Mouse (Mus musculus) heart, embryonic 14.5 days (tissue): ENCODE data around the gene Sh3rf1. TPM values are rescaled to one million over a fixed set of nuclear protein-coding genes. Genes with fewer than 3 reads are reported as not detected.

ENCODE experiments used
- ATAC-seq: fragments of 200-750 bp; cut with Nextera tagmentation; 2 replicates; pipeline ENCODE4 v1.8.0; 2017; ENCODE audit warnings: low read depth, moderate TSS enrichment; ENCODE audit not compliant: insufficient number of reproducible peaks, insufficient read depth, low FRiP score
- H3K27ac ChIP-seq, 2 experiments: fragments of 200-500 bp in 1 of 2; fragments of 300-500 bp in 1 of 2; sonication (generic) in 1 of 2; replicated peaks in 1 of 2; 2 replicates each; pipeline ENCODE4 v1.5.1; 2012 to 2014; ENCODE audit warnings: low read depth in 2 of 2, low read length in 2 of 2, control low read depth in 1 of 2, mild to moderate bottlenecking in 1 of 2, mixed read lengths in 1 of 2; ENCODE audit not compliant: control insufficient read depth in 1 of 2, insufficient read depth in 1 of 2
- H3K27me3 ChIP-seq: fragments of 300-500 bp; sonication (generic); 2 replicates; pipeline ENCODE4 v1.6.1; 2014; ENCODE audit warnings: mild to moderate bottlenecking, low read length, control low read depth; ENCODE audit not compliant: control insufficient read depth, insufficient read depth
- H3K36me3 ChIP-seq: fragments of 300-500 bp; sonication (generic); 2 replicates; pipeline ENCODE4 v1.6.1; 2014; ENCODE audit warnings: mild to moderate bottlenecking, control low read depth, low read length, mixed read lengths; ENCODE audit not compliant: control insufficient read depth, insufficient read depth
- H3K4me1 ChIP-seq, 2 experiments: fragments of 200-500 bp in 1 of 2; fragments of 300-500 bp in 1 of 2; sonication (generic) in 1 of 2; 2 replicates each; pipeline ENCODE4 v1.6.1; 2012 to 2014; ENCODE audit warnings: low read length in 2 of 2, control low read depth in 1 of 2, mixed read lengths in 1 of 2; ENCODE audit not compliant: control insufficient read depth in 2 of 2, insufficient read depth in 2 of 2
- H3K4me2 ChIP-seq: fragments of 300-500 bp; sonication (generic); 2 replicates; pipeline ENCODE4 v1.6.1; 2014; ENCODE audit warnings: mild to moderate bottlenecking, low read length
- H3K4me3 ChIP-seq, 2 experiments: fragments of 200-500 bp in 1 of 2; fragments of 300-500 bp in 1 of 2; sonication (generic) in 1 of 2; 2 replicates each; pipeline ENCODE4 v1.5.1; 2012 to 2014; ENCODE audit warnings: low read length in 2 of 2, mild to moderate bottlenecking in 2 of 2, control low read depth in 1 of 2, low read depth in 1 of 2, moderate library complexity in 1 of 2; ENCODE audit not compliant: control insufficient read depth in 1 of 2, insufficient read depth in 1 of 2
- H3K9ac ChIP-seq: fragments of 300-500 bp; sonication (generic); 2 replicates; pipeline ENCODE4 v1.6.1; 2014; ENCODE audit warnings: mild to moderate bottlenecking, low read length
- H3K9me3 ChIP-seq: fragments of 300-500 bp; sonication (generic); 2 replicates; pipeline ENCODE4 v1.6.1; 2016; ENCODE audit warnings: low read length, control low read depth; ENCODE audit not compliant: control insufficient read depth
- WGBS: fragments of 180-500 bp; shearing (Covaris S2); extraction: QIAGEN DNeasy Blood & Tissue Kit; methylation state at CpG from one replicate; pipeline ENCODE4 v1.1.7; 2014; 5-methylcytosine and 5-hydroxymethylcytosine counted together
- polyA plus RNA-seq: library from polyadenylated mRNA; unstranded; fragments of >200 nt; fragmentation: Nextera tagmentation; extraction: Ambion mirVana; gene quantifications from 2 replicates; pipeline ENCODE4 v1.2.1, GENCODE M21; 2014

The Sh3rf1 gene
- polyA plus RNA-seq, 1 experiment from 2014 or later: 4.9 TPM

- no peak overlapping the region for H3K27ac ChIP-seq
- no peaks in the 10 kb centered on the region for H3K4me1 ChIP-seq
- ATAC-seq: no peak
- H3K36me3 ChIP-seq: no peaks in the 10 kb centered on the region
- H3K4me2 ChIP-seq: no peak overlapping the region
- H3K9me3 ChIP-seq: no peaks in the 10 kb centered on the region; the same call in 1 of the 2 replicates
- no peak overlapping the region for H3K9ac ChIP-seq
- 71% methylated on average over 5 of the region's 5 CpGs for WGBS
- H3K27me3 ChIP-seq: no peaks in the 10 kb centered on the region
- H3K4me3 ChIP-seq: no peak overlapping the region
Measured at GRCm38 (mm10) chr8:61435481-61435880, 211.8 kb downstream of the Sh3rf1 start.

DNA sequence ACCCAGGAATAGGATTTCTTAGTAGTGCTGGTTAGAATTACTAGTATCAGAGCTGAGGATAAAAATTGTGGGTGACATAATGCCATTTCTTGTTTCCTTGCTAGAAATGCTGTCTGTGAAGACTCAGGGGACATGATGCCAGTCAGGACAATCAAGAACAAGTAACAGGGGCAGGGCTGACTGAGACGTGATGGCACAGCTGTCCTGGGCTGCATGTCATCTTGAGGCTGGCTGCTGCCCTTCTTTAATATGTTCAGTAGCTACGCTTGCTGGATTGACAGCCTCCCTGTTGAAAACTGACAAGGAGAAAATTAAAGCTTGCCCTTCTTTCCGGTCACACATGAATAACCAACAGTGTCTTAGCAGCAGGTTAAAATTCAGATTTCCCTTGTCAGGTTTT is 212.5 kb downstream of the Sh3rf1 start:
- H3K4me1 ChIP-seq: no peaks in the 10 kb centered on the region
- no peaks in the 10 kb centered on the region for H3K27me3 ChIP-seq
- H3K4me2 ChIP-seq: no peak overlapping the region
- ATAC-seq: no peak
- no peak overlapping the region for H3K9ac ChIP-seq
- no peaks in the 10 kb centered on the region for H3K36me3 ChIP-seq
- no peak overlapping the region for H3K4me3 ChIP-seq
- H3K27ac ChIP-seq: no peak overlapping the region
- peaks cover 5% of the 10 kb centered on the region; the same call in 1 of the 2 replicates for H3K9me3 ChIP-seq
- 87% methylated on average over 3 of the region's 3 CpGs for WGBS

- Histone ChIP-seq H3K9me3 (peaks cover 6% of the 10 kb centered on the region; the same call in 1 of the 2 replicates), H3K4me1 (no peaks in the 10 kb centered on the region), H3K27ac (no peak overlapping the region), H3K4me3 (no peak overlapping the region), H3K36me3 (no peaks in the 10 kb centered on the region), H3K27me3 (no peaks in the 10 kb centered on the region), H3K9ac (no peak overlapping the region), H3K4me2 (no peak overlapping the region)
- WGBS: 66% methylated on average over 9 of the region's 9 CpGs
- ATAC-seq: no peak
Measured at GRCm38 (mm10) chr8:61436586-61437304, 213.1 kb downstream of the Sh3rf1 start.

GRCm38 (mm10) chr8:61437305-61437605 is 213.6 kb downstream of the Sh3rf1 start:
- no peak for ATAC-seq
- Histone ChIP-seq H3K4me2 (no peak overlapping the region), H3K9ac (no peak overlapping the region), H3K4me3 (no peak overlapping the region), H3K27ac (no peak overlapping the region), H3K9me3 (peaks cover 6% of the 10 kb centered on the region; the same call in 1 of the 2 replicates), H3K36me3 (no peaks in the 10 kb centered on the region), H3K27me3 (no peaks in the 10 kb centered on the region), H3K4me1 (no peaks in the 10 kb centered on the region)

DNA sequence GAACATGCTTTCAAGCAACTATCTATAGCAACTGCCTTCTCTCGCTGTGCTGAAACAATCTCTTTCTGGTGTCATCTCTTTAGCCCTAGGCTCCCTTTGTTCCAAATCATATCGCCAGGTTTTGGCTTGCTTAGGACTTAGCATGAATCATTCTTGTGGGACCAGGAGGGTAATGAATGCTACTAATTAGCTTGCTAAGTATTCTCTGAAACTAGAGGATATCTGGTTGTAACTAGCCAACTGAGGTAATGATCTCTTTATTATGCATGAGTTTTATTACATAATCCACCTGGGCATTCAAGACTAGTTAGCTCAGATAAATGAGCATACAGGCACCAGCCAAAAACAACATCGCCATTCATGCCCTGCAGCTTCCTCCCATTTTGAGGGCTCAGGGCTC is 219.3 kb downstream of the Sh3rf1 start:
- H3K27ac ChIP-seq: no peak overlapping the region
- H3K9me3 ChIP-seq: peaks cover 6% of the 10 kb centered on the region; the same call in 1 of the 2 replicates
- WGBS: 90% methylated on average over 3 of the region's 3 CpGs
- no peak overlapping the region for H3K4me3 ChIP-seq
- H3K36me3 ChIP-seq: no peaks in the 10 kb centered on the region
- H3K4me1 ChIP-seq: no peaks in the 10 kb centered on the region
- H3K4me2 ChIP-seq: no peak overlapping the region
- no peak overlapping the region for H3K9ac ChIP-seq
- H3K27me3 ChIP-seq: no peaks in the 10 kb centered on the region
- ATAC-seq: no peak

DNA sequence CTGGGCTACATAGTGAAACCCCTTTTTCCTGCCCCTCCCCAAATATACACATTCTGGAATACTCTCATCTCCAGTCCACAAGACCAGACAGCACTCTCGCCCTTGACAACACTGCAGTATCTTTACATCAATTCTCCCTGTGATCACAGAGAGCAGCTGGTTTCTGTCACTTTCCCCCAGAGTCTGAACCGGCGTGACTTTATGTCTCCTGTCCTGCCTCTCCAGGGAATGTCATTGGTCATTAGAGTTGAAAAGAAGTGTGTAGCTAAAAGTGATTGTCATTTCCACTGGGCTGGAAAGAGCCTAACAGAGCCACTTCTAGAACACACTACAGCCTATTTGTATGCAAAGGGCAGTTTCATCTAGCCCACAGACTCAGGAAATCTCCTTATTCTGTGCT is 220.7 kb downstream of the Sh3rf1 start:
- no peaks in the 10 kb centered on the region for H3K27me3 ChIP-seq
- no peaks in the 10 kb centered on the region for H3K36me3 ChIP-seq
- no peak for ATAC-seq
- H3K4me2 ChIP-seq: no peak overlapping the region
- H3K27ac ChIP-seq: no peak overlapping the region
- no peak overlapping the region for H3K9ac ChIP-seq
- H3K4me3 ChIP-seq: no peak overlapping the region
- 0 out of 4 replicates have a peak, but pooled peaks cover 0 to 2% of the 10 kb centered on the region in 2 experiments for H3K4me1 ChIP-seq
- 35% methylated on average over 3 of the region's 3 CpGs for WGBS
- H3K9me3 ChIP-seq: peaks cover 6% of the 10 kb centered on the region; the same call in 1 of the 2 replicates

Other genes with a start within 250 kb of the Sh3rf1 start
- 22.1 and 25.5 TPM in 2 replicates for gene Clcn3, start 240.6 kb upstream of the Sh3rf1 start, polyA plus RNA-seq
- gene Nek1, start 230.7 kb upstream of the Sh3rf1 start, polyA plus RNA-seq: 12.6 and 14.4 TPM in 2 replicates